Mouse (Mus musculus): ENCODE results near the gene Supv3l1. TPM values are rescaled to one million over a fixed set of nuclear protein-coding genes. Genes with fewer than 3 reads are reported as not detected.
"Not testable (repeated sequence)": the region's sequence is repeated elsewhere in the genome, so short reads cannot be mapped to it uniquely, and the experiment has no call there.

Gene Supv3l1
- total and polyA plus RNA-seq, 3 experiments, result 51.8 to 72.0 TPM; not detected in 1

GRCm38 (mm10) chr10:62491681-62492080, 42.1 kb upstream of the Supv3l1 start:
- not testable (repeated sequence) for H3K4me3 ChIP-seq (ENCODE audit: control insufficient read depth in 1 of 2, insufficient read depth in 1 of 2, low read depth in 2 of 2, low read length in 2 of 2); H3K27me3 ChIP-seq (ENCODE audit: control insufficient read depth in 1 of 2, insufficient read depth in 2 of 2, low read length in 2 of 2); DNase-seq (ENCODE audit: low read depth, low spot score); H3K79me2 ChIP-seq (ENCODE audit: control insufficient read depth, insufficient read depth, low read length, poor library complexity); H3K9ac ChIP-seq (ENCODE audit: control insufficient read depth, low read depth, low read length, poor library complexity, severe bottlenecking); H3K4me1 ChIP-seq (ENCODE audit: control insufficient read depth in 1 of 2, insufficient read depth in 2 of 2, low read length in 2 of 2); H3K27ac ChIP-seq (ENCODE audit: control insufficient read depth, low read depth, low read length); H3K9me3 ChIP-seq (replicated peaks; ENCODE audit: insufficient read depth, low read length)
- H3K36me3 ChIP-seq (ENCODE audit: control insufficient read depth in 1 of 2, insufficient read depth in 2 of 2, low read length in 2 of 2), result peaks cover 5 to 14% of the 10 kb centered on the region in 2 experiments

DNA sequence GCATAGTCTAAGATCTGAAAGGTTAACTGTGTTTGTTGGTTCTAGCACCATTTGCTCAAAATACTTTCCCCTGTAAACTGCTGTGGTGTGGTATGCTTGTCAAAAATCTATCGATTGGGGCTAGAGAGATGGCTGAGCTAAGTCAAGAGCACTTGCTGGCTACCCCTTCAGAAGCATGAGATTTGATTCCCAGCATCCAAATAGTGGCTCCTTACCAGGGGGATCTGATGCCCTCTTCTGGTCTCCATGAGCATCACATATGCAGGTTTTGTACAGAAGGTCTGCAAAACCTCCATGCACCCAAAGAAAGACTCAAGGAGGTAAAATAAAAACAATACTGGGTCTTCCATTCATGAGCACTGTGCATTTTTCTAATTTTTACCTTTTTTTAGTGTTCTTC, 38.7 kb upstream of the Supv3l1 start:
- H3K4me3 ChIP-seq (ENCODE audit: control insufficient read depth in 1 of 2, insufficient read depth in 1 of 2, low read depth in 2 of 2, low read length in 2 of 2), result no peak overlapping the region
- peaks cover 3 to 20% of the 10 kb centered on the region in 2 experiments; a peak in 3 of 4 replicates for H3K36me3 ChIP-seq (ENCODE audit: control insufficient read depth in 1 of 2, insufficient read depth in 2 of 2, low read length in 2 of 2)
- no peak overlapping the region for H3K9ac ChIP-seq (ENCODE audit: control insufficient read depth, low read depth, low read length, poor library complexity, severe bottlenecking)
- H3K4me1 ChIP-seq (ENCODE audit: control insufficient read depth in 1 of 2, insufficient read depth in 2 of 2, low read length in 2 of 2), result peaks cover 3 to 12% of the 10 kb centered on the region in 2 experiments; a peak in 2 of 4 replicates
- TF ChIP-seq TAL1 (IDR thresholded peaks at IDR 0.05; ENCODE audit: low read length), result no peak
- TF ChIP-seq SIN3A (IDR thresholded peaks at IDR 0.05; ENCODE audit: low read length), result peak; percentile 55; the same call in 1 of the 2 replicates
- peak; percentile 59 to 78 (median 76) for TF ChIP-seq CTCF (IDR thresholded peaks at IDR 0.05 in 2 of 3, conservative IDR thresholded peaks at IDR 0.05 in 1 of 3; ENCODE audit: control insufficient read depth in 1 of 3, insufficient read depth in 1 of 3, low read depth in 2 of 3, low read length in 3 of 3, poor library complexity in 1 of 3, severe bottlenecking in 1 of 3)
- no peak for TF ChIP-seq E2F4 (IDR thresholded peaks at IDR 0.05; ENCODE audit: borderline replicate concordance, low read depth, low read length)
- TF ChIP-seq ZMIZ1 (IDR thresholded peaks at IDR 0.05; ENCODE audit: low read depth, low read length), result no peak
- no peak for TF ChIP-seq ETS1 (IDR thresholded peaks at IDR 0.05; ENCODE audit: low read depth, low read length)
- TF ChIP-seq MXI1 (IDR thresholded peaks at IDR 0.05; ENCODE audit: low read depth, low read length), result 0 out of 2 replicates have a peak, but pooled peaks have one; percentile 35
- TF ChIP-seq MAX (IDR thresholded peaks at IDR 0.05; ENCODE audit: low read length), result no peak
- TF ChIP-seq NELFE (IDR thresholded peaks at IDR 0.05; ENCODE audit: low read depth, low read length), result no peak
- peak; percentile 52 for TF ChIP-seq ZC3H11A (IDR thresholded peaks at IDR 0.05; ENCODE audit: low read depth, low read length)
- TF ChIP-seq USF1 (IDR thresholded peaks at IDR 0.05; ENCODE audit: low read depth, low read length), result 0 out of 2 replicates have a peak, but pooled peaks have one; percentile 18
- TF ChIP-seq GABPA (IDR thresholded peaks at IDR 0.05; ENCODE audit: low read depth, low read length), result no peak
- TF ChIP-seq RAD21 (IDR thresholded peaks at IDR 0.05; ENCODE audit: low read depth, low read length), result peak; percentile 58
- no peak for TF ChIP-seq JUND (IDR thresholded peaks at IDR 0.05; ENCODE audit: low read depth, low read length)
- TF ChIP-seq POLR2AphosphoS5 (IDR thresholded peaks at IDR 0.05; ENCODE audit: borderline replicate concordance, low read depth, low read length), result no peak
- TF ChIP-seq CHD2 (IDR thresholded peaks at IDR 0.05; ENCODE audit: low read length), result no peak
- peak; percentile 80 for TF ChIP-seq SMC3 (IDR thresholded peaks at IDR 0.05; ENCODE audit: low read depth, low read length)
- TF ChIP-seq MAZ (IDR thresholded peaks at IDR 0.05; ENCODE audit: low read depth, low read length), result no peak
- TF ChIP-seq TBP (IDR thresholded peaks at IDR 0.05; ENCODE audit: low read depth, low read length), result no peak
- no peaks in the 10 kb centered on the region for H3K27me3 ChIP-seq (ENCODE audit: control insufficient read depth in 1 of 2, insufficient read depth in 2 of 2, low read length in 2 of 2)
- H3K9me3 ChIP-seq (replicated peaks; ENCODE audit: insufficient read depth, low read length), result no peaks in the 10 kb centered on the region
- H3K27ac ChIP-seq (ENCODE audit: control insufficient read depth, low read depth, low read length), result no peak overlapping the region
- H3K79me2 ChIP-seq (ENCODE audit: control insufficient read depth, insufficient read depth, low read length, poor library complexity), result peaks cover 29% of the 10 kb centered on the region
- peak; percentile 88 for DNase-seq (ENCODE audit: low read depth, low spot score)
